Mouse (Mus musculus) thymus, postnatal 0 days (tissue): Measurements from ENCODE around the gene Enpep. TPM values are rescaled to one million over a fixed set of nuclear protein-coding genes. Genes with fewer than 3 reads are reported as not detected.

Experiments used
- DNase-seq: peaks from one replicate; pipeline ENCODE4 v3.0.0-alpha.2; 2015; ENCODE audit warnings: low spot score
- polyA plus RNA-seq: library from polyadenylated mRNA; unstranded; fragments of >200 nt; fragmentation: Nextera tagmentation; extraction: Ambion mirVana; gene quantifications from 2 replicates; pipeline ENCODE4 v1.2.1, GENCODE M21; 2015

Enpep gene
- 9.3 and 10.1 TPM in 2 replicates for polyA plus RNA-seq

DNA sequence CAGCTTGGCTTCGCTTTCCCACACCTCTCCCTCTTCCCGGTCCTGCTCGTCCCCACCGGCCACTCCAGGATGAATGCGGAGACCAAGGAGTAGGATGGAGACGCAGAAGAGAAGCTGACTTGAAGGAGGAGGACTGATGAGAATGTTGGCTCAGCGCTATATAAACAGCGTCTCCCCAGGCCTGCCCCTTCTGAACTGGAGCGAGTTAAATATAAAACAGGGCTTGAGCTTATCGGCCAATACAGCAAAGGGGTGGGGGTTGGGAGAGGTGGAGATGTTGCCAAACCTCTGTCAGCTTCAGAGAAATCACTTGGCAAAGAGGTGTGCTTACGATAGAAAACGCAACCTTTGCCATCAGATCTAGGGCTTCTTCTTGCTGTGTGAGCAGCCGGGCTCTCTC is at the start of gene Enpep:
Enpep (minus strand) TSS at position 135 of the 400 bp plus-strand sequence.
- no peak for DNase-seq

GRCm38 (mm10) chr3:129379109-129379508 is 46.6 kb upstream of the Enpep start:
- no peak for DNase-seq

DNA sequence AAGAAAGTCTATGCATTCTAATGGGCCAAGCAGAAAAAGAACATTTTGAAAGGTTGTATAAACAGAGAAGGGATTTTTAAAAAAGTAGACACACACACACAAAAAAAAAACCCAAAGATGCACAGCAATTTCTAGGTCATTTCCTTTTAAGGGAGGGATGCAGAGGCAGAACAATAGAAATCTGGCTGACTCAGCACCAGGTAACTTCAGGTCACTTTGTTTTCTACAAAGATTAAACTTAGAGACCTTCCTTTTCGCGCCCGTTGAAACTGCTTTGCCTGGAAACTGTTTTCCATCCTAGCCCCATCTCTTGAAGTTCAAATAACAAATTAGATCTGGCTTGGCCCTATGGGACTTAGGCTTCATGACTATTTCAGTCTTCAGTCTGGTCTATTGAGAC is 42.6 kb upstream of the Enpep start:
- no peak for DNase-seq

- DNase-seq = no peak
Measured at GRCm38 (mm10) chr3:129373108-129373507, 40.6 kb upstream of the Enpep start.

GRCm38 (mm10) chr3:129369491-129369890 is 37.0 kb upstream of the Enpep start:
- DNase-seq = no peak

DNA sequence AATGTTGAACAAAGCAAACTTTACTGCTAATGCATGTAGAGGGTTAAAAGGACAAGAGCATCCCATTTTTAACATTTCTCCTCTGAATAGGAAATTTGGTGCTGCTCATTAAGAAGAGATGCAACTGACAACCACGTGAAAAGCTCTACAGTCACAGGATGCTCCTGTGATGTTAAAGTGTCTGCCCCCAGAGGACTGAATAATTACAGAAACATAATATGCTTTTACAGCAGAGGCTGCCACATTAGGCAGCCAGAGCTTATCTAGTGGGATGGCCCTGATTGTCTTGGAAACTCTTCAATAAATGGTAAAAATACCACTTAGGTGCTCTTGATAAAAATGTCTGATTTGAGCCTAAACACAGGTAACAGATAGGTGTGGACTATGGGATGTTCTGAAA is 33.4 kb upstream of the Enpep start:
- no peak for DNase-seq

- DNase-seq = no peak
Measured at GRCm38 (mm10) chr3:129364818-129365390, 32.4 kb upstream of the Enpep start.

DNA sequence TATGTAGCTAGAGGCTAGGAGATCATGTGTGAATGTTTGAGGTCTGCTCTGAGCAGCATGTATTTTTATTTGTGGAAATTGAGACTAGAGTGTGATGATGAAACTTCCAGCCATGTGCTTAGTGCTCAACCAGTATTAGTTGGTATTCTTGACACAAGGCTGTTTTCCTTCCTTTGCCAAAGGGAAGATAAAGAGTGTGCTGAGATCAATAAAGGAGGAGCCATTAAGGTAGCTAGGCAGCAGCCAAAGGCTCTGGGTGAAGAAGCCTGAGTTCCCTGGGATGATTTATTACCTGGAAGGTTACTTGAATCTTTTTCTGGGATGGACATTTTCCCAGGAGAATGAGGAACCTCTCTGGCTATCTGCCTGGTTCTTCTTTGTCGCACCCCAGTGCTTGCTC is 30.9 kb upstream of the Enpep start:
- DNase-seq = no peak

- no peak for DNase-seq
Measured at GRCm38 (mm10) chr3:129358115-129358514, 25.6 kb upstream of the Enpep start.

- no peak for DNase-seq
Measured at GRCm38 (mm10) chr3:129353901-129354300, 21.4 kb upstream of the Enpep start.

GRCm38 (mm10) chr3:129351320-129351877 is 18.9 kb upstream of the Enpep start:
- DNase-seq = no peak

- peak; percentile 6 for DNase-seq
Measured at GRCm38 (mm10) chr3:129347277-129347676, 14.8 kb upstream of the Enpep start.

DNA sequence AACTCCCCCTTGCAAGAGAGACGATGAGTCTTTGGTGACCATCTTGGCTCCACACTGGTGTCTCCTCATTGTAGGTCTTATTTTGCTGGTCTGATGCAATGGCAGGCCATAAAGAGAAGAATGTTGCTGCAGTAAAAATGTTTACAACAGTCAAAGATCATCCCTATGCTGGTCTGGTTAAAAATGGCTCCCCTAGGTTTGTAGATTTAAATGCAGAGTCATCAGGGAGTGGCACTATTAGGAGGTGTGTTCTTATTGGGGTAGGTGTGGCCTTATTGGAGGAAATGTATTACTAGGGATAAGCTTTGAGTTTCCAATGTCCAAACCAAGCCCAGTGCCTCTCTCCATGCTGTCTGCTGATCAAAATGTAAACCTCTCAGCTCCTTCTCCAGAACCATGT is 10.2 kb upstream of the Enpep start:
- no peak for DNase-seq

DNA sequence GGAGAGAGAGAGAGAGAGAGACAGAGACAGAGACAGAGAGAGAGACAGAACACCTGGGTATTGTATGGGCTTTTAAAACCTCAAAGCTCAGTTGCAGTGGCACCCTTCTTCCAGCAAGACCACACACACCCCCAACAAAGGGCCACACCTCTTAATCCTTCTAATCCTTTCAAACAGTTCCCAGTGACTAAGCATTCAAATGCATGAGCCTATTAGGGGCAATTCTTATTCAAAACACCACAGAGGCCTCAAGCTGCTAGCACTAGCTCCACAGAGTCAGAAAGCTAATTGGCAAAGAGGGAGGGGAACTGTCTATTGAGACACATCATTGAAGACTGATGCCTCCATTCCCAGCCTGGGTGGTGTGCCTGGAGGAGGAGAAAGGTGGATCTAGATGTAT is 8.5 kb upstream of the Enpep start:
- DNase-seq = no peak

GRCm38 (mm10) chr3:129338296-129339091 is 6.0 kb upstream of the Enpep start:
- peak; percentile 15 for DNase-seq

DNA sequence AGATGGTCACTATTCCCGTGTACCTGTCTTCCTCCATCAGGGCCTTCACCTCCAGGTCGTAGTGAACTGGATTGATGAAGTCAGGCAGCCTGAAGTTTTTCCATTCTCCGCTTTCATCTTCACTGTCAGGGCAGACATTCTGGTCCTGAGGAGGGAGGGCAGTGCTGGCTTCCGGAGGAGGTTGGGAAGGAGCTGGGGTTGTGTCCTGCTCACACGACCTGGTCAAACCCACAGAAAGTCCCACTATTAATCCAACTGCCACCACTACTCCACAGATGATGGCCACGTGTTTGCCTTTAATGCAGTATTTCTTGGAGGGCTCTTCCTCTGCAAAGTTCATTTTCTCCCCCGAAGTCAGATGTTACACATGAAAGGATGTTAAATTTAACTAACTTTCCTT is 378 bp downstream of the Enpep start:
- DNase-seq = no peak

DNA sequence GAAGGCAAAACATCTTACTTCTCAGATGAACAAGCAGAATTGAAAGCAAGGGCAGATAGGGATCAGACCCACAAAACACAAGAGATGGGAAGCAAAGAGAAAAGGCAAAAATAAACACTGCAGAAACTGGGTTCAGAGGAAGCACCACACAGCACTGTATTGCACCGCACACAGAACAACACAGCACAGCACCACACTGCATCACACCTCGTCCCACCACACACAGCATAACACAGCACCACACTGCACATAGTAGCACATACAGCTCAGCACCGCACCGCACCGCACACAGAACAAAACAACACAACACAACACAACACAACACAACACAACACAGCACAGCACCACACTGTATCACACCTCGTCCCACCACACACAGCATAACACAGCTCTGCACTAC is 1.1 kb downstream of the Enpep start:
- DNase-seq = no peak

DNA sequence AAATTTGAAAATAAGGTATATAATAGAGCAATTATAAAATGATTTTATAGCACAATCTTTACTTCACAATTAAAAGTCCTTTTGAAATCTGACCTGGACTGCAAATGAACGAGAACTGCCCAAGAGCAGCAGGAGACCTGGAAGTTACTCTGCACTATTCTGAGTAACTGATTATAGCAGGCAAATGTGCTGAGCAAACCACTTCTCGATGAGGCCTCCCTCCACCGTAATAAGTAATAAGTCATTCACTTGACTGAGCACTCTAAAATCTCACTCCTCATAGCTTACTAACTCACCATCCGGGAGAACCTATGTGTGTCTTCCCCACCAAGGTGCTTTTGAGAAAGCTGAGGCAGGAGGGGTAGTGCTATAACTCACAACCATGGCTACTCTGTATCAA is 4.5 kb downstream of the Enpep start:
- no peak for DNase-seq

GRCm38 (mm10) chr3:129321585-129321984 is 10.9 kb downstream of the Enpep start:
- no peak for DNase-seq

GRCm38 (mm10) chr3:129317032-129317729 is 15.3 kb downstream of the Enpep start:
- no peak for DNase-seq

DNA sequence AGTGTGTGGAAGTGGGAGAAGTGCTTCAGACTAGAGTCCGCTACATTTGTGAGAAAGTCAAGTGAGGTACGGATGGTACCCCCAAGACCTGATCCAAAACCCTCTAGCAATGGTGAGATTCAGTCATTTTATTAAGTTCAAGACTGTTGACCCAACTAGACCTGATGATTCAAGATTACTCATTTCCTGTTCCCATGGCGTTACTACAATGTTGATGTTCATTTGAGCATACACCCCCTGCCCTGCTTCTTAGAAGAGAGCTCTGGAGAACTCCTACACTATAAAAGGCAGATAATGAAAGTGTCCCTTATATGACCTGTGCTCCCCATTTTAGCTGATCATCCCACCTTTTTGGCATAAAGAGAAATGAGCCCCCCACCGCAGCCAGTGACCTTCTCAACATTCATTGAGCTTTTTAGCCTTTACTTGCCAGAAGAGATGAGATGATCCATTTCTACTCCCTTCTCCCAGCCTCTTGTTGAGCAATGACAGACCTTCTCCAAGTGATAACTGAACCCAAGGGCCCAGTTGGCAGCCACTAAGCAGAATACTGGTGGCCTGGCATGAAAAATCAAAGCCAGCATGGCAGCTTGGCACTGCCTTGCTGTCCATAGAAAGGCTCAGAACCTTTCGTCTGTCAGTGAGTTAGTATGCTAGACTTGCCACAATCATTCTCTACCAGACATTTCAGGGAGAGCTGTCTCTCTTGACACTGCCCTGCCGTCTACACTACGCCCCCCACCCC is 18.7 kb downstream of the Enpep start:
- DNase-seq = no peak
